Mouse (Mus musculus): ENCODE data around the gene Mex3d. TPM values are rescaled to one million over a fixed set of nuclear protein-coding genes. Genes with fewer than 3 reads are reported as not detected.
"Not testable (repeated sequence)": the region's sequence is repeated elsewhere in the genome, so short reads cannot be mapped to it uniquely, and the experiment has no call there.

The Mex3d gene
- polyA plus RNA-seq, 1 experiment from 2014 or later, result 22.7 TPM

DNA sequence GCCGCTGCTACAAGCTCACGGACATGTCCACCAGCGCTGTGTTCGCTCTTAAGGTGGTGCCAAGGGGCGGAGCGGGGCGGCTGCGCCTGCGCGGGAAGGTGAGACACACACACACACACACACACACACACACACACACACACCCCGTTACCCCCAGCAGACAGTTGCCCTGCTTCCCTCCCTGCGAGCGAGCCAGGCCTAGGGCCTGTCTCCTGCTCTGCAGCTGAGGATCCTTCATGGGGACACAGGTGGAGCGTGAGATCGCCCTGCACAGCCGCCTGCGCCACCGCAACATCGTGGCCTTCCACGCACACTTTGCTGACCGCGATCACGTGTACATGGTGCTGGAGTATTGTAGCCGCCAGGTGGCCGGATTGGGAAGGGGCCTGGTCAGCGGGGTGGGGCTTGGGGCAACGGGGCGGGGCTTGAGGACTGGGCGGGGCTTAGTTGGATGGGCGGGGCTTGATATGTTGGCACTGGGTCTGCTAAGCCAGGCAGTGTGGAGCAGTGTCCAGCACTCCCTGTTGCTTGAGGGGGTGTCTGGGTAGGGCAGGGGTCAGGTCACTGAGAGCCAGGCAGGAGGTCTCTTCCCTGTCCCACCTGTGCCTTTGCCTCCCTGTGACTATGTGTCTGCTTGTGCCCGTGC lies 29.3 kb downstream of the Mex3d start:
- 7% methylated on average over 31 of the region's 31 CpGs for WGBS
- peak overlapping the region; percentile 31 for H3K4me3 ChIP-seq
- H3K27me3 ChIP-seq, result peaks cover 47% of the 10 kb centered on the region
- no peaks in the 10 kb centered on the region for H3K36me3 ChIP-seq
- peak; percentile 41; the same call in 1 of the 2 replicates for ATAC-seq (replicated peaks)
- peak overlapping the region; percentile 36 for H3K9ac ChIP-seq (replicated peaks)
- peak overlapping the region; percentile 44 for H3K4me2 ChIP-seq (replicated peaks)
- H3K4me1 ChIP-seq, result peaks cover 23% of the 10 kb centered on the region
- H3K9me3 ChIP-seq, result no peaks in the 10 kb centered on the region
- no peak overlapping the region for H3K27ac ChIP-seq (replicated peaks)

DNA sequence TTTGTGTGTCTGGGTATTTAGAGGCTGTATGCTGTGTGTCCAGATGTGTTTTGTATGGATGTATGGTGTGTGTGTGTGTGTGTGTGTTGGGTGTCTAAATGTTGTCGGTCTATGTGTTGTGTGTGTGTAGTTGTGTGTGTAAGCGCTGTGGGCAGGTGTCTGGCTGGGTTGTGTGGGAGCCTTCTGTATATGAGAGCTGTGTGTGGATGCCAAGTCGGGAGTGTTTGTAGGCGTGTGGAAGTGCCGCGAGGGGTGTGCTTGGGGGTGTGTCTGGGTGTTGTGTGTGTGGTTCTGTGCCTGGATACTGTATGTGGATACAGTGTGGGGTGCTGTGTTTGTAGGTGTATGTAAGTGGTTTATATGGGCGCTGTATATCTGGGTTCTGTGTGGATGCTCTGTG lies 30.1 kb downstream of the Mex3d start:
- Histone ChIP-seq H3K9me3 (no peaks in the 10 kb centered on the region), H3K27me3 (peaks cover 54% of the 10 kb centered on the region), H3K9ac (replicated peaks) (no peak overlapping the region), H3K4me1 (peaks cover 23% of the 10 kb centered on the region), H3K27ac (replicated peaks) (no peak overlapping the region), H3K4me3 (no peak overlapping the region), H3K4me2 (replicated peaks) (peak overlapping the region; percentile 44), H3K36me3 (no peaks in the 10 kb centered on the region)
- ATAC-seq (replicated peaks), result 0 out of 2 replicates have a peak, but pooled peaks have one; percentile 39
- WGBS, result 34% methylated on average over 7 of the region's 7 CpGs

DNA sequence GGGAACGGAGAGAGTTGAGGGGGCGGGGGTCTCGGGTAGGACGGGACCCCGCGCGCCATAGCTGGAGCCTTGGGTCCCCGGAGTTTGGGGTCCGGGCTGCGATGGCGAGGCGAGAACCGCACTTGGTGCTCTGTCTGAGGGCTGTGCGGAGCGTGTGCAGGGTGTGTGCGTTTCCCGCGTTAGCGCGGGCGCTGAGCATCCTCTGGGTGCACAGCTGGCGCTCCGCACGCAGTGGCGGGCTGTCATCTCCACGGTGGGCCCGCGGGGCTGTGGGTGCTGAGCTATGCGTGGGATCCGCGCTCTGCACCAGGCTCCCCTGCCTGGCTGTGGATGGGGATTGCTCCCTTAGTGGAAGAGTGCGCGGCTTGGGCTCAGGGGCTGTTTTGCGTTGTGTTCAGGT lies 30.7 kb downstream of the Mex3d start:
- Histone ChIP-seq H3K9me3 (no peaks in the 10 kb centered on the region), H3K9ac (replicated peaks) (no peak overlapping the region; the same call in 1 of the 2 replicates), H3K4me2 (replicated peaks) (peak overlapping the region; percentile 59), H3K4me3 (peak overlapping the region; percentile 36), H3K27ac (replicated peaks) (no peak overlapping the region), H3K27me3 (peaks cover 58% of the 10 kb centered on the region), H3K4me1 (peaks cover 23% of the 10 kb centered on the region), H3K36me3 (no peaks in the 10 kb centered on the region)
- WGBS, result 3% methylated on average over 34 of the region's 34 CpGs
- ATAC-seq (replicated peaks), result no peak; the same call in 1 of the 2 replicates

DNA sequence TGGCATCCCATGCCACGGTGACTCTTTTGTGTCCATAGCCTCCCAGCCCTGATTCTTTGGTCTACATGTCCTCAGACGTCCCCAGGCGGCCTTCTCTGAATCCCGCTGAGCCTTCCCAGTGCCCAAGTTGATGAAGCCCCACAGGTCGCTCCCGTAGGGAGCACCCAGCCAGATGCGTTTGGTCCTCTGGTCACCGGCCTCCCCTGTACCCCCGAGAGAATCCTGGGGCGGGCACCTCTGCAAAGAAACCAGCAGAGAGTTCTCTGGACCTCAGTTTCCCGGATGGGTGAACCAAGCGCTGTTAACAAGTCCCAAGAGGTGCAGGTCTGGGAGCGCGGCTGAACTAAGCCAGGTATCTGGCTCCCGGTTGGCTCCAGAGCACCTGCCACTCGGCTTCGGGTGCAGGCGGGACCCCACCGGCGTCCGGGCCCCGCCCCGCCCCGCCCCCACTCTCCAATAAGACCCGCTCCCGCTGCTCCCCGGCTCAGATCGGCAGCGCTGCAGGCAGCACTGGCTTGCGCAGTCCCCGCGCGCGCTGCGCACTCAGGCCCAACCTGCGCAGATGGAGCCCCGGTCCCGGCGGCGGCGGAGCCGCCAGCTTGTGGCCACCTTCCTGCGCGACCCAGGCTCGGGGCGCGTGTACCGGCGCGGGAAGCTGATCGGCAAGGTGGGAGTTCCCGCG lies 31.3 kb downstream of the Mex3d start, which contains the start of gene Plk5:
Gene Plk5, plus strand, starts transcription at position 459 of the 682 bp plus-strand sequence.
- under 1% methylated on average over 53 of the region's 53 CpGs for WGBS
- Histone ChIP-seq H3K27me3 (peaks cover 62% of the 10 kb centered on the region), H3K4me2 (replicated peaks) (peak within 1 kb of the TSS; percentile 59), H3K4me1 (peaks cover 23% of the 10 kb centered on the region), H3K9me3 (no peaks in the 10 kb centered on the region), H3K4me3 (peak within 1 kb of the TSS; percentile 36), H3K9ac (replicated peaks) (no peak within 1 kb of the TSS; the same call in 1 of the 2 replicates), H3K36me3 (no peaks in the 10 kb centered on the region), H3K27ac (replicated peaks) (no peak within 1 kb of the TSS)
- 0 out of 2 replicates have a peak, but pooled peaks have one; percentile 19 for ATAC-seq (replicated peaks)

DNA sequence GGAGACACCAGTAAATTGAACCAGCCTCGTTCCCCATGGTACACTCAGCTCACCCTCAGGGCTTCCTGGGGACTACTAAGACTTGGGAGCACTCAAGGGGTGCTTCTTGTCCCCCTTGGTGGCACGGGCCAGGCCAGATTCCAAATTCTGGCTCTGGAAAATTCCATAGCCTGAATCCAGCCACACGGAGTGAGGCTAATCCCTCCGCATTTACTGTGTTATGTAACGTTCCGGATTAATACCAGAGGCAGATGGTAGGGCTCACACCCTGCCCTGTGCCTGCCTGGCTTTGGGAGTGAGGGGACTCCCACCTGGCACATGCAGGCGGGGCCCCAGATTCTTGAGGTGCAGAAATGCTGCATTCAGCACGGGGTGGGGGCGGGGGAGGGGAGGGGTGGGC lies 32.0 kb downstream of the Mex3d start:
- H3K27me3 ChIP-seq, result peaks cover 69% of the 10 kb centered on the region
- H3K27ac ChIP-seq (replicated peaks), result no peak overlapping the region
- peak overlapping the region; percentile 3; the same call in 1 of the 2 replicates for H3K4me3 ChIP-seq
- H3K9ac ChIP-seq (replicated peaks), result no peak overlapping the region
- no peak overlapping the region for H3K4me2 ChIP-seq (replicated peaks)
- H3K4me1 ChIP-seq, result peaks cover 23% of the 10 kb centered on the region
- no peak for ATAC-seq (replicated peaks)
- no peaks in the 10 kb centered on the region for H3K9me3 ChIP-seq
- 7% methylated on average over 9 of the region's 9 CpGs for WGBS
- no peaks in the 10 kb centered on the region for H3K36me3 ChIP-seq

DNA sequence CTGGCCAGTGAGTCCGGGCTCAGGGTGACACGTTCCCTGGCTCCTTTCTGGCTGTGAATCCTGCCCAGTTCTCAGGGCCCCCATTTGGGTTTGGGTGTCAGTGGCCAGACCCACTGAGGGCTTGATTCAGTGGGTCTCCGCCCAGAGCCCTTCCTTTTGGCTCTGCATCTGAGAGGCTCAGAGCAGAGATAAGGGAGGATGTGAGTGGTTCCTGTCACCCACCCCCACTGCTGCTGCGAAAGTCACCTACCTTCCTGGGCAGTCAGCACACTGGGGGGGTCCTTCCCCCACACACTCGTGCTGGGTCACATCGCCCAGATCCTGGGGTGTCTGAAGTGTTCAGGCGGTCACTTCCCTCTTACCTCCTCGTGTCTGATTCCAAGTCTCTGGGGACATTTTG lies 34.7 kb downstream of the Mex3d start:
- no peak overlapping the region for H3K4me3 ChIP-seq
- H3K27ac ChIP-seq (replicated peaks), result no peak overlapping the region
- no peak overlapping the region for H3K9ac ChIP-seq (replicated peaks)
- peaks cover 28% of the 10 kb centered on the region for H3K4me1 ChIP-seq
- no peaks in the 10 kb centered on the region for H3K36me3 ChIP-seq
- ATAC-seq (replicated peaks), result no peak
- H3K4me2 ChIP-seq (replicated peaks), result no peak overlapping the region
- H3K9me3 ChIP-seq, result no peaks in the 10 kb centered on the region
- peaks cover 85% of the 10 kb centered on the region for H3K27me3 ChIP-seq
- 70% methylated on average over 8 of the region's 8 CpGs for WGBS

DNA sequence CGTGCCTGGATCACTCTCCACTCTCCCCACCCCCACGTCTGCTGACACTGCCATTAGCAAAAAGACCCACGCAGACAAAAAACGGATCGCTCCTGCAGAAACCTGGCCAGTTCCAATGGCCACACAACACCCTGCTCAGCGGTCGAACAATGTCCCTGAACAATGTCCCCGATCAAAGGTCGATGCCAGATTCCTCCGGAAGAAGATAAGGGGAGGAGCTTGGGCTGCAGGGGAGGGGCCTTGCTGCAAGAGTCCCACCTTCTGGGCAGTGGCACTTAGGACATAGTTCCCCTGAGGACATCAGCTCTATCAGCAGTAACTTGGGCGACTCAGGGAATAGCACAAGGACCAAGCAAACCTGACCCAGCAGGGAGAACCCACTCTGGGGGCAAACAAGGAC lies 35.6 kb downstream of the Mex3d start:
- Histone ChIP-seq H3K36me3 (no peaks in the 10 kb centered on the region), H3K9me3 (no peaks in the 10 kb centered on the region), H3K27me3 (peaks cover 84% of the 10 kb centered on the region), H3K27ac (replicated peaks) (no peak overlapping the region), H3K4me1 (peaks cover 24% of the 10 kb centered on the region), H3K4me3 (no peak overlapping the region), H3K9ac (replicated peaks) (no peak overlapping the region), H3K4me2 (replicated peaks) (no peak overlapping the region)
- 28% methylated on average over 11 of the region's 11 CpGs for WGBS
- ATAC-seq (replicated peaks), result no peak

DNA sequence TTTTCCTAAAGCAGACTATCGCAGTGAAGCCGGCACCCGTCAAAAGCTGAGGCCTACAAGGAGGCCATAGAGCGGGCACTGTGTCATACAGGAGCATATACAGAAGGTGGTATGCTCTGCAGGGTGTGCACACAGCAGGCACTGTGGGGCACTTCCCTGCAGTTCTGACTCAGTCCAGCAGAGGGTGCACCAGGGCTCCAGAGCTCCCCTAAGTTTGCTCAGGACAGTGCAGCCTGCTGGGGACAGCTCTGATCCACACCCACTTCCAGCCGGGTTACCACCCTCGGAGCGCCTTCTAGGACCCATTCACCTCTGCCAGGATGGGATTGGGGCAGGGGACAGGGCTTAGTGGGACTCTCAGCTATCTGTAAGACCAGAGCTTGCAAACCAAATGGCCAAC lies 37.2 kb downstream of the Mex3d start:
- Histone ChIP-seq H3K27me3 (peaks cover 81% of the 10 kb centered on the region), H3K27ac (replicated peaks) (no peak overlapping the region), H3K9me3 (no peaks in the 10 kb centered on the region), H3K9ac (replicated peaks) (no peak overlapping the region), H3K4me1 (peaks cover 13% of the 10 kb centered on the region; the same call in 1 of the 2 replicates), H3K4me3 (no peak overlapping the region), H3K4me2 (replicated peaks) (no peak overlapping the region), H3K36me3 (no peaks in the 10 kb centered on the region)
- ATAC-seq (replicated peaks), result peak; percentile 84
- 6% methylated on average over 7 of the region's 7 CpGs for WGBS

DNA sequence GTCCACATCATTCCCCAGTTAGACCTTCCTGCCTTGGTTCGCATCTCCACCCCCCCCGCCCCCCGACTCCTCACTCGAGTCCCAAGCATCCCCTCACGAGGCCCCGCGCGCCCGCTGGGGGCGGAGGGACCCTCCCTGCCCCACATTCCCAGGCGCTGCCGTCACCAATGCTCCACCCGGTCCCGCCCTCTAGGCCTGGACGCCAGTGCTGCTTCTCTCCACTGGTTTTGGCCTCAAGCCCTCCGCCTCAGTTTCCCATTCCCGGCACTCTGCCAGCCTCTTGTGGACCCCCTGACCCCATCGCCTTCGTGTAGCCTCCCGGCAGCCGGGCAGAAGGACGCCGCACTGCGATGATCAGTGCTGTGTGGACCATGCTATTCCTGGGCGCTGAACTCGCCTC lies 38.5 kb downstream of the Mex3d start:
- H3K27ac ChIP-seq (replicated peaks), result no peak overlapping the region
- H3K9ac ChIP-seq (replicated peaks), result no peak overlapping the region
- no peak overlapping the region for H3K4me2 ChIP-seq (replicated peaks)
- peaks cover 86% of the 10 kb centered on the region for H3K27me3 ChIP-seq
- no peak for ATAC-seq (replicated peaks)
- peaks cover 13% of the 10 kb centered on the region; the same call in 1 of the 2 replicates for H3K4me1 ChIP-seq
- no peaks in the 10 kb centered on the region for H3K36me3 ChIP-seq
- no peaks in the 10 kb centered on the region for H3K9me3 ChIP-seq
- WGBS, result 16% methylated on average over 26 of the region's 26 CpGs
- no peak overlapping the region for H3K4me3 ChIP-seq

DNA sequence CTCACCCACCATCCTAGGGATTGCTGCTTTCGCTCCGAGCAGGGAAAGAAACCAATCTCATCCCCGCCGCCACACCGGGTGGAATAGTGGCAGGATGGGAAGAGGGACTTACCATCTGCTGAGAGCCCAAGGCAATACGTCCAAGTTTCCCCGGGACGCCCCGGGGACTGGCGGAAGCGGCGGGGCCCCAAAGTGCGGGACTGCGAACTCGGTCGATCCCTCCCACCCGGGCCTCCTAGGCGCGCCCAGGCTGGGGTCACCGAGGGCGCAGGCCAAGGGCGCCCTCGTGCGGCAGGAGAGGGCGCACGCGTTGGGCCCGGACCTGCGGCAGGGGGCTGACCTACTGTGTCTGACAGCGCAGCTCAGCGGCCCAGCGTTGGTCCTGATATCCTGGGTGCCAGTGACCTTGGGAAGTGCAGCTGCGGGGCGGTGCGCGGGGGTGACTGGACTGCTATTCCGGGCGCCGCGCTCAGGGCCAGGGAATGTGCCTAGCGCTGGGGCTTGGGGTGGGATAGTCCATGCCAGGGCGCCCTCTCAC lies 39.1 kb downstream of the Mex3d start, which contains the start of gene Adamtsl5:
Gene Adamtsl5, minus strand, starts transcription at position 169 of the 538 bp plus-strand sequence.
- no peak for ATAC-seq (replicated peaks)
- WGBS, result under 1% methylated on average over 40 of the region's 42 CpGs
- Histone ChIP-seq H3K4me2 (replicated peaks) (peak within 1 kb of the TSS; percentile 14; the same call in 1 of the 2 replicates), H3K9me3 (no peaks in the 10 kb centered on the region), H3K4me3 (peak within 1 kb of the TSS; percentile 6; the same call in 1 of the 2 replicates), H3K36me3 (no peaks in the 10 kb centered on the region), H3K9ac (replicated peaks) (no peak within 1 kb of the TSS), H3K27ac (replicated peaks) (no peak within 1 kb of the TSS), H3K27me3 (peaks cover 90% of the 10 kb centered on the region), H3K4me1 (peaks cover 18% of the 10 kb centered on the region)

DNA sequence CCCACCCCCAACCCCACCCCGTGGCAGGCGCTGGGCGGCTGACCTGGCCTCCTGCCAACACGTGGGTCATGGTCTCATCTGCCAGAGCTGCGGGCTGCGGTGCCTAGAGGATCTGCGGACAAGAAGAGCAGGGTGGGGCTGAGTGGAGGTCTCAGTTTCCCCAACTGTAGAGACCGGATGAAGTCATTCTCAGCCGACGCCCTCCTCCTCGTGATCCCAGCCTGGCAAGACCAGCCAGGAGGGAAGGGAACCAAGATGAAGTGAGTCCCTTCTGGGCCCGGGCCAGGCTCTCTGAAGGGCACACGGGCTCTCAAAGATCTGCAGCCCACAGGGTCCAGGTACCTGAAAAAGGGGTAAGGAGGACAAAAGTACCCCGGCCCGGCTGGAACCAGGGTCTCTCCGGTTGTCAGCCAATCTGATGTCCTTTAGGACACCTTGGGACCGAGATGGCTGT lies 39.9 kb downstream of the Mex3d start:
- no peak overlapping the region for H3K4me3 ChIP-seq
- H3K4me2 ChIP-seq (replicated peaks), result no peak overlapping the region
- ATAC-seq (replicated peaks), result no peak
- H3K36me3 ChIP-seq, result no peaks in the 10 kb centered on the region
- H3K9me3 ChIP-seq, result no peaks in the 10 kb centered on the region
- peaks cover 26% of the 10 kb centered on the region for H3K4me1 ChIP-seq
- no peak overlapping the region for H3K9ac ChIP-seq (replicated peaks)
- H3K27me3 ChIP-seq, result peaks cover 91% of the 10 kb centered on the region
- WGBS, result 13% methylated on average over 17 of the region's 17 CpGs
- no peak overlapping the region for H3K27ac ChIP-seq (replicated peaks)

DNA sequence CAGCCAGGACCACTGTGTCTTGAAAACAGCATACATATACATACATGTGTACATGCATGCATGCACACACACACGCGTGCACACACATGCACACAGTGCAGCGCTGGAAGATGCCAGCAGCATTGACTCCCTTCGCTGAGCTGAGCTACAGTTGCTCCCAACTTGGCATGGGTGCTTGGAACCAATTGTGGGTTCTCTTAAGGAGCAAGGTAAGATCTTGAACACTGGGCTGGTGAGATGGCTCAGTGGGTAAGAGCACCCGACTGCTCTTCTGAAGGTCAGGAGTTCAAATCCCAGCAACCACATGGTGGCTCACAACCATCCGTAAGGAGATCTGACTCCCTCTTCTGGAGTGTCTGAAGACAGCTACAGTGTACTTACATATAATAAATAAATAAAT lies 41.5 kb downstream of the Mex3d start:
- H3K9me3 ChIP-seq; H3K27ac ChIP-seq (replicated peaks); H3K9ac ChIP-seq (replicated peaks); H3K4me2 ChIP-seq (replicated peaks); ATAC-seq (replicated peaks); H3K4me3 ChIP-seq; H3K36me3 ChIP-seq: not testable (repeated sequence)
- H3K27me3 ChIP-seq, result peaks cover 94% of the 10 kb centered on the region
- H3K4me1 ChIP-seq, result peaks cover 35% of the 10 kb centered on the region
- WGBS, result 73% methylated on average over 6 of the region's 6 CpGs
